Mouse (Mus musculus): ENCODE data around the gene Ippk. TPM values are rescaled to one million over a fixed set of nuclear protein-coding genes. Genes with fewer than 3 reads are reported as not detected.

Gene Ippk
- 14.1 TPM for polyA plus RNA-seq (2021)

DNA sequence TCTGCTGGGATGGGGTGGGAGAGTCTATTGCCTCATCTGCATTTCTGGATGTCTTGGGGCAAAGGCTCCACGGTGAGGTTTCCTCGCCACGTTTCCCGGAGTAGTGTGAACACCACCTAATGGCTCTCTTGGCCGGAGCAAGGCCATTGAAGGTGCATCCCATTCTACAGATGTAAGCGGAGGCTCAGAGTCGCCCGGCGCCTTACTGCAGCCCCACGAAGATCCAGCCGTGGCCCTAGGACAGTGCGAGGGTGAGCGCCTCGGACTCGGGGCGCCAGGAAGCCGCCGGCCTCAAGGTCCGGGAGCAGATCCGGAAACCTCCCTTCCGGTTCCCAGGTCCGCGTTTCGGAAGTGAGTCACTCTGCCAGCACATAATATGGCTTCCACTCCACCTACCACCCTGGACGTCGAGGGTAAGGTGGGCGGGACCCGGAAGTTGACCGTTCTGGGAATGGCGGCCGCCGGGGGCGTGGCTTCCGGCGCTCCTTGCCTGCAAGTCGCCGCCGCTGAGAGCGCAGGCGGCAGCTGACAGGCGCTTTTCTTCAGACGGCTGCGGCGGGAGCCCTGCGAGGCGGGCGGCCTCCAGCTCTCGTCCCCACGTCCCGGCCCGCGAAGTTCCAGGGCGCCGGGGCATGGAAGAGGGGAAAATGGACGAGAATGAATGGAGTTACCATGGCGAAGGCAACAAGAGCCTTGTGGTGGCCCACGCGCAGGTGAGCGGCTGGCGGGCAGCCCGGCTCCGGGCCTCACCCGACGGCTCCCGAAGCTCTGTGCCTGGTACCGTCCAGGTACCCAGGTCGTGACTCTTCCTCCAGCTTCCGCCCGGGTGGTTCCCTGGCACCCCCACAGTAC, at the start of gene Ippk:
Gene Ippk (plus strand): TSS at position 496 of the 852 bp plus-strand sequence.
- in situ Hi-C loops (cut with MboI; ENCODE audit: low pct_unique_long_range_greater_than_20kb) = no loop called here
- POLR2A ChIA-PET = interaction anchor here (1.5 kb wide), 1 partner anchor 37 kb away, joined by 4 read pairs; no protein-coding TSS in a partner anchor
- H3K27me3 ChIP-seq = no peaks in the 10 kb centered on the region
- DNase-seq (ENCODE audit: low read depth, low spot score) (peak; percentile 80), ATAC-seq (peak; percentile 96)
- CTCF ChIA-PET = no interaction called here
- TF ChIP-seq CTCF (IDR thresholded peaks at IDR 0.05) = no peak

DNA sequence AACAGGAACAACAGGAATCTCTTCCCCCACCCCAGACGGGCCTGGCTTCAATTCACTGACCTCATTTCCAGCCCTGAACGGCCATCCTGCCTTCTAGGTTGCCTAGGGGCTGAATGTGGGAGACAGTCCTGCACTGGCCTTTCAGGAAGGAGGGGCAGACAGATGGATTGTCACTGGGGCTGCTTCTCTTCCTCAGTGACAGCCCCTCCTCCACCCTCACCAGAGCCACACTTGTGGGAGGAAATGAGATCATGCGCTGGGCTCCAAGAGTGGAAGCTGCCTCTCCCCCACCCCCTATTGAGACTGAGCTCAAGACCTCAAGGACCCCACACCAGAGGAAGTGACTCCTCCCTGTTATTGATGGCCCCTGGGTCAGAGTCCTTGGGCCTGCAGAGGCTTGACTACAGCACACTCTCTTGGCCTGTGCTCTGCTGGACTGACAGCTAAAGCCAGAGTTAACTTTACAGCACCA, 49.6 kb upstream of the Ippk start:
- DNase-seq (ENCODE audit: low read depth, low spot score) (no peak), ATAC-seq (no peak)
- no peak for TF ChIP-seq CTCF (IDR thresholded peaks at IDR 0.05)

DNA sequence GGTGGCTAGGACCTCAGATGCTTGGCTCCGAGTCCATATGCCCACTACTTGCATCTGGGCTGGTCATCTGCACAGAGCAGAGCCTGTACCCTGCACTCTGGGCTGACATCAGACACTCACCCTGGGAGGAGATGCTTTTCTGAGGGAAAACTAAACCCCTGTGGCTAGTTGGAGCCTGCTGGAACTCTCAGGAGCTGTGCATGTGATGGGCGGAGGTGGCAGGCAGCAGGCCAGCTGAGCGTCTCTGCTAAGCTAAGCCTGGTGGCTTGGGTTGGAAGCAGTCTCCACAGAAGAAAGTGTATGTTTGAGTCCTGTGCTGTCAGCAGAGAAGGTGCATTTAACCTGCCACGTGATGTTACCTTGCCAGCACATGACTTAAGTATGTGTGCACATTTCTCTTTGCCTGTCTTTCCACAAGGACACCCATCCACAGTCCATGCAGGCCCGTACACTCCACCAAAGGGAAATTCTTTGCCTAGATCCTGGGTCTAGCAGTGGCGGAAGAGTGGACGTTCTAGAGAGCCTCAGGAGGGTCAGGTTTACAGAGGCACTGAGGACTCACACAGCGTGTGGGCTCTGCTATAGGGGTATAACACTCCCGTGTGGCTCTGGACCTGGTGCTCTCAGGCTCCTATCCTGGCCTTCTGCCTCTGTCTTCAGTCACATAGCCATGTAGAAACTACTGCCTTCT, 48.5 kb upstream of the Ippk start:
- ATAC-seq = no peak
- no peaks in the 10 kb centered on the region for H3K27me3 ChIP-seq
- in situ Hi-C loops (cut with MboI; ENCODE audit: low pct_unique_long_range_greater_than_20kb) = no loop called here
- no peak for TF ChIP-seq CTCF (IDR thresholded peaks at IDR 0.05)
- POLR2A ChIA-PET = no interaction called here
- DNase-seq (ENCODE audit: low read depth, low spot score) = no peak
- CTCF ChIA-PET = no interaction called here

More for the DNA sequence above, 49.6 kb upstream of the Ippk start:
- ChIA-PET POLR2A (no interaction called here), CTCF (interaction anchor here (2.5 kb wide), 1 partner anchor 10 kb away, joined by 7 read pairs; no protein-coding TSS in a partner anchor)
- H3K27me3 ChIP-seq = no peaks in the 10 kb centered on the region
- in situ Hi-C loops (cut with MboI; ENCODE audit: low pct_unique_long_range_greater_than_20kb) = no loop called here

DNA sequence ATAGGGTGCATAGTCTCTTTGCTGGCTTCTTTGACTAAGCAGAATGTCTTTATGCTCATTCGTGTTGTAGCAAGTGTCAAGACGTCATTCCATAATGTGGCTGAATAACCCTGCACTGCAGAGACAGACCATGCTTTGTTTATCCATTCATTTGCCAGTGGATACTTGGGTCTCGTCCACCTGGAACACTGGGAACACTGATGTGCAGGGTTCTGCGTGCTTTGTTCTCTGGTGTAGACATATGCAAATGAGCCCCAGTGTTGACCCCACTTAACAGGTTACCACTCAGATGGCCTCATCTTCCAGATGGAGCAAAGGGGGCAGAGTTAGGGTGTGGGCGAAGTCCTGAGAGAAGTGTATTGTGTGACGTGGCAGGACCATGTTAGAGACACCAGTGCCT, 46.7 kb upstream of the Ippk start:
- ChIA-PET CTCF (interaction anchor here (1.4 kb wide), 1 partner anchor 35 kb away, joined by 3 read pairs; no protein-coding TSS in a partner anchor), POLR2A (no interaction called here)
- no peak for TF ChIP-seq CTCF (IDR thresholded peaks at IDR 0.05)
- in situ Hi-C loops (cut with MboI; ENCODE audit: low pct_unique_long_range_greater_than_20kb) = no loop called here
- ATAC-seq = no peak
- no peaks in the 10 kb centered on the region for H3K27me3 ChIP-seq
- no peak for DNase-seq (ENCODE audit: low read depth, low spot score)

DNA sequence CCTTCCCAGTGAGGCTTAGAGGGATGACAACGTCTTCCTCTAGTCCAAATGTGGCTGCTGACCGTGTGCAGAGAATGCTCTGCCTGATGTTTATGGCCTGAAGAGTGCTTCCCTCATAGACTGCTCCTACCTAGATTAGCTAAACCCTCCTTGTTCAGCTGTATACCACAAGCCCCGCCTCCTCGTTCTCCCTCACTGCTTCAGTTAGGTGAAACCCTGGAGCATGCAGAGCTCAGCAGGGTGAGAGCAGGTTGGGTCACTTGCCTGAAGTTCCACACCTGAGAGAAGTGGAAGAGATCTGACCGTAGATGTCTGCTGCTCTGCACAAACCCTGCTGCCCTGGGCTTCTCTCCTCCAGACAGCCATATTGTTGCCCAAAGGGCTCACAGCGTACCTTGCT, 46.3 kb upstream of the Ippk start:
- no peaks in the 10 kb centered on the region for H3K27me3 ChIP-seq
- POLR2A ChIA-PET = no interaction called here
- no peak for TF ChIP-seq CTCF (IDR thresholded peaks at IDR 0.05)
- ATAC-seq (no peak), DNase-seq (ENCODE audit: low read depth, low spot score) (no peak)
- in situ Hi-C loops (cut with MboI; ENCODE audit: low pct_unique_long_range_greater_than_20kb) = no loop called here
- CTCF ChIA-PET = interaction anchor here (1.1 to 1.4 kb wide), 2 partner anchors 15 to 36 kb away, joined by 3 read pairs; no protein-coding TSS in a partner anchor

DNA sequence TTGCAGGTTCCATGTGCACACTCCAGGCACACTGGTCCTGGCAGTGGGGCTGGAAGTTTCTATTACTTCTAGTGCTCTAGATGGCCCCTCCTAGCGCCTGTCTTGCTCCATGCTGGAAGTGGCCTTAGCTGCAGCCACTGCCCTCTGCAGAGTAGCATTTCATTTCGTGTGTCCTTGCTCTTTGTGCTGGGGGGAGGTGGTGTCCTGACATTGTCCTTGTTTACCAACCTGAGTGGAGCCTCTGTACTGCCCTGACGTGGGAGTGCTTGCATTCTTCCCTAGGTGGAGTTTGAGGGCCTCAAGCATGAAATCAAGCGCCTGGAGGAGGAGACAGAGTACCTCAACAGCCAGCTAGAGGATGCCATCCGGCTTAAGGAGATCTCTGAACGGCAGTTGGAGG, 43.4 kb upstream of the Ippk start:
- no peaks in the 10 kb centered on the region for H3K27me3 ChIP-seq
- no peak for ATAC-seq
- ChIA-PET CTCF (interaction anchor here (2.3 kb wide), 1 partner anchor 9 kb away, joined by 9 read pairs; no protein-coding TSS in a partner anchor), POLR2A (interaction anchor here (0.6 to 1.2 kb wide), 2 partner anchors 39 to 193 kb away, joined by 4 read pairs; no protein-coding TSS in a partner anchor)
- in situ Hi-C loops (cut with MboI; ENCODE audit: low pct_unique_long_range_greater_than_20kb) = no loop called here
- no peak for TF ChIP-seq CTCF (IDR thresholded peaks at IDR 0.05)
- DNase-seq (ENCODE audit: low read depth, low spot score) = no peak

DNA sequence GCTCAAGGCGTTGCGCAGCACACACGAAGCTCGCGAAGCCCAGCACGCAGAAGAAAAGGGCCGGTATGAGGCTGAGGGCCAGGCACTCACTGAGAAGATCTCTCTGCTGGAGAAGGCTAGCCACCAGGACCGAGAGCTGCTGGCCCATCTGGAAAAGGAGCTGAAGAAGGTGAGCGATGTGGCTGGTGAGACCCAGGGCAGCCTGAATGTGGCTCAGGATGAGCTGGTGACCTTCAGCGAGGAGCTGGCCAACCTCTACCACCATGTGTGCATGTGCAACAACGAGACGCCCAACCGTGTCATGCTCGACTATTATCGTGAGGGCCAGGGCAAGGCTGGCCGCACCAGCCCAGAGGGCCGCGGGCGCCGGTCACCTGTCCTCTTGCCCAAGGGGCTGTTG, 41.7 kb upstream of the Ippk start:
- CTCF ChIA-PET = interaction anchor here (2.2 to 2.3 kb wide), 2 partner anchors 11 to 23 kb away, joined by 8 to 9 read pairs; no protein-coding TSS in a partner anchor
- no peaks in the 10 kb centered on the region for H3K27me3 ChIP-seq
- no peak for DNase-seq (ENCODE audit: low read depth, low spot score)
- in situ Hi-C loops (cut with MboI; ENCODE audit: low pct_unique_long_range_greater_than_20kb) = no loop called here
- no peak for ATAC-seq
- no peak for TF ChIP-seq CTCF (IDR thresholded peaks at IDR 0.05)
- POLR2A ChIA-PET = interaction anchor here (2.1 kb wide), 1 partner anchor 38 kb away, joined by 6 read pairs; the partner anchor contains the start of gene Bicd2

DNA sequence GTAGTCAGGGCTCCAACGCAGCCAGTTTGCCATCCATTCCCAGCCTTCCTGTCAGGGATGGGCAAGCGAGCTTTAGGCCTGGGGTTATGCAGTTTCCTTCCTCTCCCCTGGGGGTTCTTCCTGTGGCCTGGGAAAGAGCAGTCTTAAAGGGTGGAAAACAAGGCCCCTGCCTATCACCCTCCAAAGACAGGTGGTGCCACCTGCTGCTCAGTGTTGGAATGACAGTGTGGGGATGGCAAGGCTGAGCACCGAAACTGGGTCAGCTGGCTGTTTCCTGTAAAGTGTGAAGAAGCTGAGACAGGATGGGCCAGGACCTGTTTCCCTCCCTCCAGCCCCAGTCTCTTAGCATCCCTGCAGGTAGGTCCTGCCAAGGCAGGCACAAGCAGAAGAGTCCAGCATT, 39.8 kb upstream of the Ippk start:
- TF ChIP-seq CTCF (IDR thresholded peaks at IDR 0.05) = no peak
- no peaks in the 10 kb centered on the region for H3K27me3 ChIP-seq
- ChIA-PET POLR2A (no interaction called here), CTCF (interaction anchor here (0.8 to 4.9 kb wide), 13 partner anchors 11 to 83 kb away, joined by 3 to 52 read pairs (median 5); partner anchors contain the start of gene Bicd2)
- in situ Hi-C loops (cut with MboI; ENCODE audit: low pct_unique_long_range_greater_than_20kb) = no loop called here
- DNase-seq (ENCODE audit: low read depth, low spot score) (peak; percentile 43), ATAC-seq (peak; percentile 65)

DNA sequence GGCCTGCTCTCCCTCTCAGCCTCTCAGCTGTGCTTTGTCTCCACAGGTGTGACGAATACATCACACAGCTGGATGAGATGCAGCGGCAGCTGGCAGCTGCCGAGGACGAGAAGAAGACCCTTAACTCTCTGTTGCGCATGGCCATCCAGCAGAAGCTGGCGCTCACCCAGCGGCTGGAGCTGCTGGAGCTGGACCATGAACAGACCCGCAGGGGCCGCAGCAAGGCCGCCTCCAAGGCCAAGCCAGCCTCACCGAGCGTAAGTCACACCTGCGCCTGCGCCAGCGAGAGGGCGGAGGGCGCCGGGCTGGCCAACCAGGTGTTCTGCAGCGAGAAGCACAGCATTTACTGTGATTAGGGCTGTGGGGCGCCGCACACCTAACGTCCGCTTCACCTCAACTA, 38.1 kb upstream of the Ippk start:
- CTCF ChIA-PET = interaction anchor here (0.9 to 4.9 kb wide), 3 partner anchors 17 to 57 kb away, joined by 3 to 52 read pairs (median 3); partner anchors contain the start of gene Bicd2
- in situ Hi-C loops (cut with MboI; ENCODE audit: low pct_unique_long_range_greater_than_20kb) = no loop called here
- POLR2A ChIA-PET = interaction anchor here (1.3 to 1.6 kb wide), 2 partner anchors 37 to 44 kb away, joined by 3 to 4 read pairs; no protein-coding TSS in a partner anchor
- DNase-seq (ENCODE audit: low read depth, low spot score) (no peak), ATAC-seq (no peak)
- TF ChIP-seq CTCF (IDR thresholded peaks at IDR 0.05) = no peak
- no peaks in the 10 kb centered on the region for H3K27me3 ChIP-seq

DNA sequence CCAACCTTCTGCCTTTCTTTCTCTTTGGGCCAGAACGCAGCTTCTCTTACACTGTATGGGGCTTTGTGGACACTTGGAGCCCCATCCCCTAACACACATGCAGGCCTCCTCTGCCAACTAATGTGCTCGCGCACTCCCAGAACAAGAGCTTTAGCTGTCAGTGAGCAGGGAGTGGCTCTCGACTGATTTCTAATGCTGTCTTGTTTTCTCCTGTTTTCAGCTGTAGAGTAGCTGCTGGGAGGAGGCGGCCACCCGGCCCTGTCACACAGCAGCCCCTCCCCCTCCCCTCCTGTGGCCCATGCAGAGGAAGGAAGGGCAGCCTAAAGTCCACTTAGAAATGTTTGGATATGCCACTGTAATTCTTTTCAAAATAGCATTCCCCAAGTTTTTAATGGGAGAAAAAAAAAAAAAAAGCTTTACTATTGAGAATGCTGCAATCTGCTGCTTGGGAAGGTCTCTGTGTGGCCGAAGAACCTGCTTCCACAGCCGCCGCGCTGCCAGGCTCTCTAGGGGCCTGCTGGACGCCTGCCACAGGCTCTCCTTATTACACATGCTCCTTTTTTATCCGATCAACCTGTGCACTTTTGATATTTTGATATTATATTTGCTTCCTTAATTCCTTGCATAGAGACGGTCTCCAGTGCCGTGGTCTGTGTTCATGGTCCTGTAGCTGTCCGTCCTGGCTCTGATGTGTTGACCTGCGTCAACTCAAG, 36.1 kb upstream of the Ippk start:
- in situ Hi-C loops (cut with MboI; ENCODE audit: low pct_unique_long_range_greater_than_20kb) = no loop called here
- no peak for DNase-seq (ENCODE audit: low read depth, low spot score)
- CTCF ChIA-PET = interaction anchor here (1.1 to 4.9 kb wide), 2 partner anchors 45 to 59 kb away, joined by 3 to 52 read pairs; partner anchors contain the start of gene Bicd2

More for the DNA sequence above, 36.1 kb upstream of the Ippk start:
- ATAC-seq = no peak
- POLR2A ChIA-PET = interaction anchor here (1.0 kb wide), 1 partner anchor 8 kb away, joined by 4 read pairs; no protein-coding TSS in a partner anchor
- no peaks in the 10 kb centered on the region for H3K27me3 ChIP-seq
- no peak for TF ChIP-seq CTCF (IDR thresholded peaks at IDR 0.05)
